In genomic region chr4:52800013-52800412, GRCm38 (mm10) we compare ENCODE assay signal across 25 mouse cellular contexts. TPM values are rescaled to one million over a fixed set of nuclear protein-coding genes. Genes with fewer than 3 reads are reported as not detected.
"Had no signal": no experiment of that assay in that cellular context is flagged by ENCODE, and none has a peak within 500 bp of the region (broad histone marks: within the 10 kb centered on the region; RNA-seq: fewer than 3 reads in every experiment).

No protein-coding gene starts in this region.

- H3K4me1 ChIP-seq: neural tube, embryonic 12.5 days; neural tube, embryonic 13.5 days; neural tube, embryonic 15.5 days; stomach, embryonic 15.5 days had no signal

- H3K27ac ChIP-seq: neural tube, embryonic 12.5 days; neural tube, embryonic 13.5 days; neural tube, embryonic 15.5 days; stomach, embryonic 15.5 days; stomach, postnatal 0 days had no signal

- H3K9ac ChIP-seq: neural tube, embryonic 12.5 days; neural tube, embryonic 13.5 days; neural tube, embryonic 15.5 days; stomach, embryonic 15.5 days had no signal

- H3K9me3 ChIP-seq: neural tube, embryonic 12.5 days; neural tube, embryonic 13.5 days; neural tube, embryonic 15.5 days; stomach, embryonic 15.5 days had no signal

- H3K4me3 ChIP-seq: neural tube, embryonic 12.5 days; neural tube, embryonic 13.5 days; neural tube, embryonic 15.5 days; stomach, embryonic 15.5 days had no signal

- H3K36me3 ChIP-seq: neural tube, embryonic 12.5 days; neural tube, embryonic 13.5 days; neural tube, embryonic 15.5 days; stomach, embryonic 15.5 days had no signal

- H3K27me3 ChIP-seq: neural tube, embryonic 12.5 days; neural tube, embryonic 13.5 days; neural tube, embryonic 15.5 days; stomach, embryonic 15.5 days had no signal

- DNase-seq: right cerebral cortex, adult 18-20 months; right cerebral cortex, postnatal 14 days; right cerebral cortex, postnatal 25 days; right cerebral cortex, postnatal 4 days; spleen, adult 18-20 months; thymus, adult 18-20 months; thymus, adult 2 months; thymus, postnatal 14 days; thymus, postnatal 25 days; thymus, postnatal 36 days; thymus, postnatal 4 days had no signal

- H3K4me2 ChIP-seq: neural tube, embryonic 12.5 days; neural tube, embryonic 13.5 days; neural tube, embryonic 15.5 days; stomach, embryonic 15.5 days had no signal

RNA-seq across cellular contexts. Expression of gene Olfr275, which starts 14.4 kb away (rescaled TPM):
- polyA plus RNA-seq: neural tube, embryonic 11.5 days; neural tube, embryonic 12.5 days; neural tube, embryonic 13.5 days; small intestine, adult 2 months; spleen, adult 2 months; stomach, embryonic 14.5 days; stomach, embryonic 15.5 days; stomach, embryonic 16.5 days; stomach, postnatal 0 days; thymus, adult 2 months; thymus, postnatal 0 days; urinary bladder, adult 2 months had no signal

RNA-seq across cellular contexts. Expression of gene Olfr273, which starts 59.0 kb away (rescaled TPM):
- polyA plus RNA-seq: neural tube, embryonic 11.5 days; neural tube, embryonic 12.5 days; neural tube, embryonic 13.5 days; neural tube, embryonic 14.5 days; neural tube, embryonic 15.5 days; small intestine, adult 2 months; spleen, adult 2 months; stomach, embryonic 14.5 days; stomach, embryonic 15.5 days; stomach, embryonic 16.5 days; stomach, postnatal 0 days; testis, adult 2 months; thymus, adult 2 months; thymus, postnatal 0 days; urinary bladder, adult 2 months had no signal
